Mouse (Mus musculus) kidney, adult 9 months (tissue): ENCODE results near the gene Hrh3.
A peak's percentile ranks its signal among the peaks of the same experiment; 100 is the strongest.

Experiments used
- DNase-seq: peaks from one replicate; pipeline ENCODE4 v3.0.0; 2022

Hrh3 gene

DNA sequence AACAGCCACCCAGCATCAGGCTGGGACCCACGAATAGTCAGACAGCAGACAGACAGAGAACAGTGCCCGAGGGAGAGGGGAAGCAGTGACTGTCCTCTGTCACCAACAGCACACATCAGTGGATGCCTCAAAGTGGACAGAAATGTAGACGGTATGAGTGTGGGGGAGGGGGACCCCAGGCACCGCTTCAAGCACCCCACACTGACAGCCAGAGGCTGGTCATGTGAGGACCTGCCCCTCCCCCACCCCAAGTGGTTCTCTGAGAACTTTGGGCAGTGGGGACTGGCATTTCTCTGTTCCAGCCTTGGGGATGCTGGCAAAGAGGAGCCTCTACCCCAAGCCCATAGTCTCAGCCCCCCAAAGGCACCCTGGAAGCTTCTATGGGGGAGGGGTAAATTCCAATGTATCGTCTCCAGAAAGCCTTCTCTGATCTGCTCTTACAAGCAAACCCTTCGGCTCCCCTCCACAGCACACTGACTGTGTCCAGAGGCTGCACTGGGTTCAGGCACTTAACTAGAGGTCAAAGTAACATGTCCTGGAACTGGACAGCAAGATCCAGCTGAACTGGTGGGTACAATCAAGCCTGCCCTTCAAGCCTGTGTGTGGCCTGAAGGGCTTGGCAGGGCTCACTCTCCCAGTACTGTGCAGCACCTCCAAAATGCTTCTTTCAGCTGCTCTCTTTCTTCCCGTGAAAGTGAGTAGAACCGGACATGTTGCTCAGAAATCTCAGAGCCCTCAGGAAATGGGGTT is 1.3 kb upstream of the Hrh3 start:
- DNase-seq: peak; percentile 43

DNA sequence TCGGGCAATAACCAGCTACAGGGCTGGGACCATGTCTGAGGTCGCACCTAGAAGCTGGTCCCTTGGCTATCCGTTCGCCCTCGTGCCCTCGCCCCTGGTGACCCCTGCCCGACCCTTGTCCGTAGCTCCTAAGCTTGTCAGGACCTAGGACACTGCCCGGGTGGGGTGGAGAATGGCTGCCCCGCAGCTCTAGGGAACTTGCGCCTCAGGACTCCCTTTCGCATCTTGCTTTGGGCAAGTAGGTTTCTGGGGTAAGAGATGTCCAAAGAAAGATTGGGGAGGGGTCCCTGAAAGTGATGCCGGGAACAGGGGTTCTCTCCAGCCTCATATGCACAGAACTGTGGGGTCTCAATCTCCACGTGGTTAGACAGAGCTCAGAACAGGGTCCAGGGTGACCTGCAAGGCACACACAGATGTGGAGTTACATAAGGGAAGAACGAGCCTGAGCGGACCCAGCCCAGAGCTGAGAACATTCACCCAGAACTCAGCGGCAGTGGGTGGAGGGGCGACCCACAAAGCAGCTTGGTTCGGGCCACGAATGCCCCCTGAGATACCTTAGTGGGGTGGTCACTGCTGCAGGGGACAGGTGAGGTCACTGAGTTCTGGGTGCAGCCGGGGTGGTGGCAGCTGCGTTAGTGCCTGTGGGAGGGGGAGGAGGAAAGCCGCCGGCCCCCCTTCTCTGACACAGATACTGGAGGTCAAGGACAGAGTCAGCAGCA is 530 bp upstream of the Hrh3 start:
- DNase-seq: no peak

DNA sequence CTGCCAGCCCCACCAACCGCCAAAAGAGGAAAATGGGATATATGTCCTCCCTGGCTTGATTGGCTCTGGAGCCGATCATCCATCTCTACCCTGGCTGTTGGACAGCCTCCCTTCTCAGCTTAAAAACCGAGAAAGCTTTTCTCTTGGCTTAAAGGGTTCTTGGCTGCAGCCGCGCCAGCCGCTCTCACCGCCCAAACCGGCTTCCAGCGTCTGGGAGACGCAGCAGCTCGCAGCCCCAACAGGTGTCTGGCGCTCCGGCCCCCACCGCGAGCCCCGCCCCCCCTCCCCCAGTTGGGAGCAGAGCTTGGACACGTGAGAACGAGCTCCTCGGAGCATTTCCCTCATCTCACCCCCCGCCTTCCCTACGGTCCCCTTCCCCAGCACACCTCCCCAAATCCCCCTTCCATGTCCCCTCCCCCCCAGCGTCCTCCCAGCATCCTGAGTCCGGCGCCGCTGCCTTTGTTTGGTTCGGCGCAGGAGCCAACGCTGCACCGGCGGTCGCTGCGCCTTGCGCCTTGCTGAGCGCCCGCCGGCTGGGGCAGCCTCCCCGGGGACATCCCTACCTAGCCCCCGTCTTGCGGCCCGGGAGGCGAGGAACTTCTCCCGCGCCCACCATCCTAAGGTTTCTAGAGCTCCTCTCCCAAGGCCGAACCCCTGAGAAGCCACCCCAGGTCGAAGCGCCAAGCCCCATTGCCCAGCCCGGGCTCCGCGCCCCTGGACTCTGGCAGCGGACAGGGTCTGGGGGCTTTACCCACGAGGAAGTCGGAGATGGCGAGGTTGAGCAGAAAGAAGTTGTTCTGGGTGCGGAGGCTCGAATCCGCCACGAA is 924 bp downstream of the Hrh3 start:
- DNase-seq: no peak

DNA sequence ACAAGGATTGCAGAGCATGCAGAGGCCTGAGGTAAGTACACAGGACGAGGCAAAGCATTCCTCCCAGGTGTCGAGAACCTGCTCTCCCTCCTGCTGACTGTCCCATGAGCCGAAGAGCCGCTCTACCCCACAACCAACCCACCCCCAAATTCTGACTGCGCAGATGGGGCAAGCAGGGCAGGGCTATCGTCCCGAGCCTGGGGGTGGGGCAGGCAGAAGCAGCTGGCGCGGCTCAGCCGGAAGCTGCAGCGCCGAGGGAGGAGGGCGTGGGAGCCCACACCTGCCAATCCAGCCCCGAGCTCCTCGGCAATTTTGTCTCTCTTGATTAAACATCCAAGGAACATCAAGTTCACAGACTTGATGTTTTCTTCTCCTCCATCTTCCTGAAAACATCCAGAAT is 4.8 kb downstream of the Hrh3 start:
- no peak for DNase-seq

DNA sequence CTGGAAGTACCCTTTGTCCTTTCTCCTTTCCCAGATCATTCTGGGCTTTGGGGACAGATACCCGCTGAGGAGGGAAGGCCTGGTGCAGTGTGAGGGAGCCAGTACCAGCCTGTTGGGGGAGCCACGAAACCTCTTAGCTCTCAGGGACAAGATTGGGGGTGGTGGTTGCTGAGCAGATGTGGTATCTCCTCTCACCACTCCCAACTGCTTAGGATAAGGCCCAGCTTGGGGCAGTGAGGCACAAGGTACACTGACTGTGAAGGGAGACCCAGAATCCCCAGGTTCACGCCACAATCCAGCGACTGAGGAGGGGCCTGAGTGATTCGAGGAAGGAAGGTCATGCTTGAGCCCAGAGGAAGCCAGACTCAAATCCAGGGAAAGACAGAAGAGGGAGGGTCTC is 6.1 kb downstream of the Hrh3 start:
- no peak for DNase-seq

DNA sequence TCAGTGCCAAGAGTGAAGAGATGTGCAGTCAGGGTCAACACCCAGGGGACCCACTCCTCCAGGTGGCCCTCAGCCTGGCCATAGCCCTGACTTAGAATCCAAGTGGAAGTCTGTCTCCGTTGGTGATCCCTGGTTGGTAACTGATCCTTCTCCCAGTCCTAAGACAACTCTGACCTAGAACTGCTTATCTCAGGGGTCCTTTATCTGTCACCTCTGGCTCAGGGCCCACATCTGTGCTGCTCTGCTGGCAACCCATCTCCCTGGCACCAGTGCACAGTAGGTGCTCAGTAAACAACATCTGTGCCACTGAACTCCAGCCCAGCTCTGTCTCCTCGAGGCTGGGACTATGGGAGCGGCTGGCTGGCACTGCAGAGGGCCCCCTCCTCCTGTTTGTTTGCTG is 6.7 kb downstream of the Hrh3 start:
- no peak for DNase-seq

DNA sequence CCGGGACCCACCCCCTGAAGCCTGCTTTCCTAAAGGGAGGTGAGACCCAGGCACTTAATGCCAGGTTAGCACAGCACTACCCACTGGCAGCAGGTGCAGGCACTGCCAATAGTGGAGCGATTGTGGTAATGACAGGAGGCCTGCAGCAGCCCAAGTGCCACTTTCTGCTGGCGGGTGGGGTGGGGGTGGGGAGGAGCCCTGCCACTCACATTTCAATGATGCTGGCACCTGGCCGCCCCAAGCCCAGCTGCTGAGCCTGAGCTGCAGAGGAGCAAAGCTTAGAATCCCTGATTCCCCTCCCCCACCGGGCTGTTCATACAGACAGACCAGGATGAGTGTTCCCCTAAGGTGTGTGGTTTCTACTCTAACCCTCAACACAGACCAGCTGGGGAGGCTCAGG is 8.6 kb downstream of the Hrh3 start:
- no peak for DNase-seq

DNA sequence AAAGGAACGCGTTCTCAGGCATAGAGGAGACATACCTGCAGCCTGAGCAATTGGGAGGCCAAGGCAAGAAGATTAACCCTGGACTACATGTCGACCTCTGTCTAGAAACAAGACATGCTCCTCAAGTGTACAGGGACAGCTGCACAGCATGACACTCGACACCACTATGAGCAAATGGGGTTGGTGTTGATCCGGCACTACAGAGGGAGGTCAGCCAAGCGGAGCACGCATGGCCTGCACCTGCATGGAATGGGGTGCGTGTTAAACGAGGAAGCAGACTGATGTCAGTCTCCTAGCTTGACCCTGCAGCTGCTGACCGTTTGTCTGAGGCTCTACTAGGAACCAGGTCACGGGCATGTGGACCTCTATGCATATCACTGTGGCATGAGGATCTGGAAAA is 14.0 kb downstream of the Hrh3 start:
- DNase-seq: no peak

DNA sequence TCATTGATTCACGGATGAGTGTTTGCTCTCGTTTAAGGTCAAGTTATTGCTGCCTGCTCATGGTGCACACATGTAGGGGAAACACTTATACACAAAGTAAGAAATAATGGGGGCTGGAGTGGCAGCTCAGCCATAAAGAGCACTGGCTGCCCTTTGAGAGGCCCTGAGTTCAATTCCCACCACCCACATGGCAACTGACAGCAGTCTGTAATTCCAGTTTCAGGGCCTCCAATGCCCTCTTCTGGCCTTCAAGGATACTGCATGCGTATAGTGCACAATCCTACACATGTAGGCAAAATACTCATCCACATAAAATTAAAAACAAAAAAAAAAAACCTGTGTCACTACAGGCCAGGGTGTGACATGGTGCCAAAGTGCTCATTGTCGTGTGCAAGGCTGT is 16.8 kb downstream of the Hrh3 start:
- no peak for DNase-seq

DNA sequence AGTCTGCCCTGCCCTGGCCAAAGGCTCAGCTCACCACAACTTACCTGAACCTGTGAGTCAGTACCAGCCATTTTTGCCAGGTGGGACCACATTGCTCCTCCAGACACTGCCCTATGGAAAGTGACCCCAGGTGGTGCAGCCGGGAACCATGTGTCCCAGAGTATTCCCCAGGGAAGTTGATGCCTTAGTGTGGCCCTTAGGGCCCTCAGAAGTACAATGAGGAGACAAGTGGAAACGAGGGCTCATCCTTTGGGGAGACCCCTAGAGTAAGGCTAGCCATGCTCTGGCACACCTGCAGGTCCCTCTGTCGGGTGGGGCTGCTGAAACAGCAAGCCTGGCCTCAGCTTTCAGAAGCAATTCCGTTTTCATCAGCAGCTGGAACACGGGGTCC is 17.7 kb downstream of the Hrh3 start:
- DNase-seq: no peak

DNA sequence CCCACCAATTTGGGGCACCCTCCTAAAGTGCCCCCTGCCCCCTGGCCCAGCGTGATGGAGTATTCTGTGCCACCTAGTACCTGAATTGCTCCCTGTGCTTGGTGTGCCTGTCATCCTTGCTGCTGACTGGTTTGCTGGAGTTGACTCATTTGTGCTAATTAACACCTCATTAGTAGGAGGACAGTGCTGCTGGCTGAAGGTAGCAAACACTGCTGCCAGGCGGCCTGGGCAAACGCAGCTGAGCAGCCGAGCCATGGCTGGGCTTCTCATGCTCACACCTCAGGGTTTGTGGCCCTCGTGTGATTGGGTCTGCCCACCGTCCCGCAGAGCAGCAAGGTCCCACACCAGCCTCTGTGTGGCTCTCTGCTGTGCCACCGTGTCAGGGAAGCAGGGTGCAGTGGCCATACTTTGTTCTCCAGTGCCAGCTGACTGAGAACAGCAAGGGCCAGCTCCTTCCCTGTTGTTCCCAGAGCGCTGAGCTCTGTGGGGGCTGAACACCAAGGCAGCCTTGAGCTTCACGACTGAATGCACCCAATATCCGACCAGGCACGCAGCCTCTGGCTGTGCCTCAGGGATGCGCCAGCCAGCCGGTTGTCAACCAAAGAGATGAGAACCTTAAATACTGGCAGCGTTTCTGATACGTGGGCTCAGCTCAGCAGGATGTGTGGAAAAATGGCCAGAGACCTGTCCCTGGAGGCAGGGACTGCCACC is 18.2 kb downstream of the Hrh3 start:
- no peak for DNase-seq

DNA sequence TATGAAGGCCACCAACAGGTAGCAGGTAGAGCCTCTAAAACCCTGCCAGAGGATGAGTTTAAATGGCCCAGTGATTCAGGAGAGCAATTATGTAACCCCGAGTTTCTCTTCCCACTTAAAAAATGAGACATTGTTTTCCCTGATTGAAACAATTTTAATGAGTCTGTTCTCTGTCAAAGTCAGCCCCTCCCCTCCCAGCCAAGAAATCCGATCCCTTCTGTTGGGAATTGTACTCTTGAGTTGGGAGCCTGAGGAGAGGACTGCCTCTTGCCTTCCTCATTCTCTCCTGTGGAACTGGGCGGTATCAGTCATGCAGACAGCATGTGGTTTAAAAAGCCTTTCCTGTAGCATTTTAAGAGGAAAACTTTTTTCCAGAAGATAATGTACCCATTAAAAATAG is 19.7 kb downstream of the Hrh3 start:
- no peak for DNase-seq

DNA sequence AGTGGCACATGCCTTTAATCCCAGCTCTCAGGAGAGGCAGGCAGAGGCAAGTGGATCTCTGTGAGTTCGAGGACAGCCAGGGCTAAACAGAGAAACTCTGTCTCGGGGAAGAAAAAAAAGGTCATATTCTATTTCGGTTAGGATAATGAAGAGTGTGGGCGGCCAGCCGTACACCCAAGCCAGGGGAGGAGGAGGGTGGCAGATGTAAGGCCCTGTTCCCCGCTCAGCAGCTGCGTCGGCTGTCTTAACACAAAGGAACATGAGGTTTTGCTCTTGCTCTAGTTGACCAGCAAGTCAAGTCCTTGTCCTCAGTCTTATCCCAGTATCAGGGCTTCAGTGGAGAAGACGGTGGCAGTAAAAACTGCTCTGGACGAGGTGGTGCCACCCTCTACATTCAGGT is 21.2 kb downstream of the Hrh3 start:
- no peak for DNase-seq

DNA sequence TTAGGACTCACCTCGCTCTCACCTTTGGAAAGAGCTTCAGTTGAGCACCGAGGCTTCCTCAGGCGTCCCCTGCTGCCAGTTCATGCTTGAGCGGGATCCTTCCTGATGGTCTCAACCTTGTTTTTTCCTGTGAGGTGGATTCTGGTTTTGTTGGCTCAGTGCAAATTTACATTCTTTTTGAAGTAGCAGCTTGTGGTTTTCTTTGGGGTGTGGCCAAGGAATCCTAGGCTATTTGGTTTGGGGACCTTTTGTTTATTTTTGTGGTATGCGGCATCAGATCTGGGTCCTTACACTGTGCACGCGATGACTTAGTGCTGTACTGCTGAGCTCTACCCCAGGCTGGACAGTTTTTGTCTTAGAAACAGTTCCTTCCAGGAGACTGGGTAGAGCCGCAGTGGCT is 23.6 kb downstream of the Hrh3 start:
- no peak for DNase-seq

DNA sequence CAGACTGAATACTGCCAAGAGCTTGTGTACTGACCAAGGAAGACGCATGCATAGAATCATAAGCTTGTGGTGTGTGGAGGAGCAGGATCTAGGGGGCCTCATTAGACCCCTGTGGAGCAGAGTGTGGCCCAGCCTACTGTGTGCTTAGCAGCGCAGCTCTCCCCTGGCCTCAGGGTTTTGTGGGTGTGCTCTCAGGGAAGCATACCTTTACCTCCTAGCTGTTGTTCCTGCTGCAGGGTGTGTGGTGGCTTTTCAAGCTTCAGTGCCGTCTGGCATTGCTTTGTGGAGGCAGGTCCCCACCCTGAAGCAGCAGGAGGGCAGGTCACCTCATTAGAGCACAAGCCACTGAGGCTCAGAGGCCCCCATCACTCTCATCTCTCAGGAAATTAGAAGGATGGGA is 26.7 kb downstream of the Hrh3 start:
- no peak for DNase-seq

DNA sequence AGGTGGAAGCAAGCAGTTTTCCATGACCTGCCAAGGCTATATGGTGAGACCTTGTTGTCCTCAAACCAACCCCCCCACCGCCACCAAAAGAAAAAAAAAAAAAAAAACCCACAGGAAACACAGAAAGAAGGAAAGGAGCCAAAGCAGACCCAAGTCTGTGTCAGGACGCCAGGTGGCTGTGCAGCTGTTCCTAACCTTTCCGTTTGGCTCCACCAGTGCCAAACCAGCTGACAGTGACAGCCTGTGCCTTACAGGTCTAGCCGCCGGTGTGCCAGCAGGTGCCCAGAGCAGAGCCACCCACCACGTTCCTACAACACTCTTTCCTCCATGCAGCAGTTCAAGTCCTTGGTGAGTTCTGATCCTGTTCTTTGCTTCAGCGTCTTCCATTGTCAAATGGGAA is 31.4 kb downstream of the Hrh3 start:
- DNase-seq: no peak

DNA sequence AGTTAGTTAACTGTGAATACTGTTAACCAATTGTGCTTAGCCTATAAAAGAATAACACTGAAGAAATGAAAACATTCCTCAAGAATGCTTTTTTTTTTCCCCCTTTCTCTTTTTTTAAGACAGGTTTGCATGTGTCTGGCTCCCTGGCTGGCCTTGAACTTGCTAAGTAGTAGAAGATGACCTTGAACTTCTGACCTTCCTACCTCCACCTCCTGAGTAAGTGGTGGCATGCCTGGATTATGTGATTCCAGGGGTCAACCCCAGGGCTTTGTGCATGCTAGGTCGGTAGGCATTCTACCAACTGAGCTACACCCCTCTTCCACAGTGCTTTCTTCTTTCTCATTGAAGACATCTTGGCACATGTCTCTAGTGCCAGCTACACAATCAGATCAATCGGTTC is 32.6 kb downstream of the Hrh3 start:
- no peak for DNase-seq

DNA sequence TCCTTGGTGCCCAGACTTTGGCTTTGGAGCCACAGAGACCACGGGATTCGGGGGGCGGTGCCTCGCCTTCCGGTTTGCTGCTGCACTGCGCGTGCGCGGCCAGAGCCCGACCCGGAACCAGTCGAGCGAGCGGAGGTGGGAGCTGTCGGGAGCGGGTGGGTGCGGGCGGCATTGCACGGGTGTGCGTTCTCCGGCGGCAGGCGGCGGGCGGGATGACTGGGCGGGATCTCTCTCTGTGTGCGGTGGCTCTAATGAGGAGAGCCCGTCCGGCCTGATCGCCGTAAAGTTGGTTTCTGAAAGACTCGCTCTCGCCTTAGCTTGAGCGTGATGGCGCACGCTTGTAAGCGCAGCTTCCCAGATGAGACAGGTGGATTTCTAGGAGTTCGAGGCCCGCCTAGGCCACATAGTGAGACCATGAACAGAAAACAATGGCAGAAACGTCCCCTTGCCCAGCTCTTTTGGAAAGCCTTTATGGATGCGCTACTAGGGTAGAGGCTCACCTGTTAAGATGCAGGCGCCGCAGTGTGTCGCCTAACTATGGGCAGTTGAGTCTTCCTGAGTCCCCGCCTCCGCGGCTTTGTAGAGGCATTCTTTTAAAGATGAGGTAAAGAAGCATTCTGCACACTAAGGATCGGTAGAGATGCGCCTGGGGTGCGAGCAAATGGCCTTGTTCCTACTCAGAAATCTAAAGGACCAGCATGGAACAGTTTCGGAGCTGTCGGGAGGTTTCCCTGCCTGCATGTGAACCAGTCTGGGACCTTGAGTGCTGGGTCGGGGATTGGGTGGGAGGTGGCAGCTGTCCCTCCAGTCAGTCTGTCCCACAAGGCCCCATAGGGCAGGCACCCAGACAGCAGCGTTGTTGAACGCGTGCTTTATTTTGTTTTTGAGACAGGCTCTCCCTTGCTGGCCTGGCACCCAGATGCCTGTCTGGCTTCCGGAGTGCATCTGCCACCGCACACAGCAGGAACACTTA is 33.5 kb downstream of the Hrh3 start, which contains the start of gene Mtg2:
TSS of gene Mtg2 (plus strand) at position 108 of the 973 bp plus-strand sequence.
- peak; percentile 96 for DNase-seq

DNA sequence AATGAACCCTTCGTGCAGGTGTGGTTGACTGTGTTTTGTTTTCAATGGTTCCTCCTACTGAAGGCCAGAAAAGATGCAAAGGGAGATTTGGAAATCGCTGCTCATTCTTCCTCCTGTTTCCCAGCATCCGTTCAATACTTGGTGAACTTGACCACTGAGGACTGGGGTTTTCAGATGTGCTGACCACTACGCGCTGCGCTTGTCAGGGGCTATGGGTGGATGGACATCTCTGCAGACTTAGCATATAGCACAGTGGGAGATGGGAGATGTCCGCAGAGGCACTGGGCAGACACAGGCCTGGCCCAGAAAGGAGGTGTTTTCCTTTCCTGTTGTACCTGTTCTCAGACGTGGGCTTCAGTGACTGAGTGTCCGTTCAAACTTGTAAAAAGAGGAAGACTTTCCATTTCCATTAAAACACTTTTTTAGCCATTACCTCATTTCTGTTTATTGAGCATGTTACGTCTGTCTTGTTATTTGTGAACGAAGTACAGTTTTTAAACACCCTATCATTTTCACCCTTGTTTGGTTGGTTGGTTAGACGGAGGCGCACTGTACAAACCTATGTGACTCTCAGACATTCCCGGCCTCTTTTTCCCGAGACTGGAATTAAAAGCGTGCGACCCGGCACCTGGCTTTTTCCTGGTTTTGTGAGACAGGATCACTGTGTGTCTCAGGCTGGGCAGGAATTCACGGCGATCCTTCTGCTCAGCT is 34.4 kb downstream of the Hrh3 start:
- no peak for DNase-seq

DNA sequence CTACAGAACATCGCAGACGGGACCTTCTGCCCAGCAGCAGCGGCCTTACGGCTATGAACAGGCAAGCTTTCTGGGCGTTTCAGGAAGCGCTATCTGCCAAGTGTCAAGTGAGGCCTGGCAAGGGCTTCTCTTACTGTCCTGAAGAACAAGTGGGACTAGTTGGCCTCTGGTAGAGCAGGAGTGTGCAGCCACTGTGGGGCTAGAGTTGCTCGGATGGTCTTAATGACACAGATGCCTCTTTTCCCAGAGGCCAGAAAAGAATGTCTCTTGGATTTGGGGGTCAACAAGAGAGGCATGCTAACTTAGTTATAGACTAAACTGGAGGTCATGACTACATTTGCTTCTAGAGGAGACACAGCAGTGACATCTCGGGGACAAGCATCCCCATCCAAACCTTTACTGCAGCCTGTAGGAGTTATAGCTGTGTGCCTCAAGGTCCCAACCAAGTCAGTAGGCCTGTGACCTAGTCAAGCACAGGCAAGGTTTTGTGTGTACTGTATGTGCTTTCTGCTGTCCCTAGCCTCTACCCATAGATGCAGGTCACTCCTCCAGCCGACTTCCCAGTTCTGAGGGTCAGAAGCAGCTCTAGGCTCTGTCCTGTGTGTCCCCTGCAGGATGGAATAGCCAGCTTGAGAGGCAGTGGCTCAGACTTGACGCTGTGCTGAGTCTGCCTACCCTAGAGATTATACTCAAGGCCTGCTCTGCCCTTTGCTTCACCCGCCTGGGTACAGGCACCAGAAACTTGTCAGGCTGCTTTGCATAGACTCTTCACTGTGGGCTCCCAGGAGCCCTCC is 40.8 kb downstream of the Hrh3 start:
- no peak for DNase-seq
